In the genomic region with DNA sequence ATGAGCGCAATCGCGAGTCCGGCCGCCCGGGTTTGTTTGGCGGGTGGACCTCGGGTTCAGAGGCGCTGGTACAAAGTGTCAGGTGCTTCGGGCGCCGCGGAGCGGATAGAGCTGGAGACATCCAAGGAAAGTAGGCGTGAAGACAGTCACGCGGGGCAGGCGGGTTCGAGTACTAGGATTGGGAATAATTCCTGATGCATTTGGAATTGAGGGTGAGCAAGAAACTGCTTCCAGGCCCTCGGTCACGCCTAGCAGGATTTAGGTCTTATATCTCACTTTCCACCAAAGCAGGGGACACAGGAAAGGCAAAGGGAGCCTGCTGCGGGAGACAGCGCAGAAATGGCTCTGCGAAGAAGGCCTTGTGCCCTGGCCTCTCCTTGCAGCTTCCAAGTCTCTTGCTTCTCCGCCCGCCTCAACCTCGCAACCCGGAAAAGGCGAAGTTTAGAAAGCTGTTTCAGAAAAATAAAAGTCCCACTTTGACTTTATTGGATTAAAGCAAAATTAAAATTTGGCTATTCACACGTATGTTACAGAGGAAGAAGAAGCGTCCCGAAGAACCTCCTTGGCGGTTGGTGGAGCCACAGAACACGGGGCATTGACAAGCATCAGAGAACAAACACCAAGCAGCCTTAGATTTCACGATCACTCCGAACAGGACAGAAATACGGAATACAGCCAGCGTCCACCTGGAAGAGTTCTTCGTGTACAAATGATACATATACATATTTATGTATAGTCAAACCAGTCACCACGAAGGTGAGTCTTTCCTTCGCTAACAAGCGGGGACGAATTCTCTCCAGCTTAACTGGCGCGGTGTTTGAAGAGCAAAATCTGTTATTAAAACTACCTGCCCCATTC, we compare ENCODE assay signal across 9 mouse cellular contexts. TPM values are rescaled to one million over a fixed set of nuclear protein-coding genes. Genes with fewer than 3 reads are reported as not detected.
DNase-seq lines count a peak whose midpoint lies in the region; ATAC-seq and TF ChIP-seq lines count a peak whose summit lies in the region.
"Had no signal": no experiment of that assay in that cellular context is flagged by ENCODE, and none has a peak within 500 bp of the region (broad histone marks: within the 10 kb centered on the region; RNA-seq: fewer than 3 reads in every experiment).

No protein-coding gene starts in this region.

- H3K9ac ChIP-seq in kidney, embryonic 16.5 days (replicated peaks; ENCODE audit: low read length): no peak overlapping the region
- H3K9ac ChIP-seq in hindbrain, embryonic 16.5 days (ENCODE audit: low read depth, low read length): peak overlapping the region; percentile 75
- H3K9ac ChIP-seq: liver, embryonic 13.5 days had no signal

- no peak overlapping the region; the same call in 1 of the 2 replicates for H3K4me3 ChIP-seq in kidney, embryonic 16.5 days (ENCODE audit: low read length)
- peak overlapping the region; percentile 69 for H3K4me3 ChIP-seq in embryonic facial prominence, embryonic 10.5 days
- peak overlapping the region; percentile 76 for H3K4me3 ChIP-seq in hindbrain, embryonic 16.5 days (ENCODE audit: low read length)
- H3K4me3 ChIP-seq in layer of hippocampus, adult 2 months: no peak overlapping the region
- H3K4me3 ChIP-seq: liver, embryonic 13.5 days had no signal

- no peak overlapping the region for H3K4me2 ChIP-seq in kidney, embryonic 16.5 days (replicated peaks; ENCODE audit: low read depth, low read length)
- peak overlapping the region; percentile 94 for H3K4me2 ChIP-seq in hindbrain, embryonic 16.5 days (ENCODE audit: low read length)
- H3K4me2 ChIP-seq: liver, embryonic 13.5 days had no signal

- H3K27me3 ChIP-seq in kidney, embryonic 16.5 days (ENCODE audit: insufficient read depth, low read length): peaks cover 94% of the 10 kb centered on the region
- H3K27me3 ChIP-seq in embryonic facial prominence, embryonic 10.5 days (replicated peaks; ENCODE audit: low read depth, poor library complexity, severe bottlenecking): peaks cover 97% of the 10 kb centered on the region
- H3K27me3 ChIP-seq in hindbrain, embryonic 16.5 days (replicated peaks; ENCODE audit: control insufficient read depth, insufficient read depth, low read length): peaks cover 22% of the 10 kb centered on the region

- H3K9me3 ChIP-seq in kidney, embryonic 16.5 days (ENCODE audit: low read length): no peaks in the 10 kb centered on the region
- no peaks in the 10 kb centered on the region for H3K9me3 ChIP-seq in embryonic facial prominence, embryonic 10.5 days
- H3K9me3 ChIP-seq in hindbrain, embryonic 16.5 days (ENCODE audit: control insufficient read depth, low read length): no peaks in the 10 kb centered on the region
- H3K9me3 ChIP-seq: liver, embryonic 13.5 days had no signal

- no peak overlapping the region for H3K27ac ChIP-seq in kidney, embryonic 16.5 days (ENCODE audit: low read length)
- H3K27ac ChIP-seq in embryonic facial prominence, embryonic 10.5 days (replicated peaks): no peak overlapping the region
- peak overlapping the region; percentile 34; the same call in 1 of the 2 replicates for H3K27ac ChIP-seq in hindbrain, embryonic 16.5 days (ENCODE audit: low read depth, low read length)
- H3K27ac ChIP-seq in layer of hippocampus, adult 2 months: no peak overlapping the region
- H3K27ac ChIP-seq: liver, embryonic 13.5 days had no signal

- WGBS in kidney, embryonic 16.5 days: 2% methylated on average over 45 of the region's 45 CpGs
- 2% methylated on average over 45 of the region's 45 CpGs for WGBS in embryonic facial prominence, embryonic 10.5 days
- WGBS in hindbrain, embryonic 16.5 days: 9% methylated on average over 45 of the region's 45 CpGs

- DNase-seq in kidney, adult 9 months: peak; percentile 8
- peak; percentile 54 for DNase-seq in embryonic facial prominence, embryonic 10.5 days (ENCODE audit: low spot score)
- peak; percentile 53 for DNase-seq in neural tube, embryonic 10.5 days (ENCODE audit: extremely low spot score, low spot score)
- no peak for DNase-seq in left cerebral cortex, postnatal 36 days (ENCODE audit: low spot score in 2 of 2)
- DNase-seq in layer of hippocampus, adult 2 months (ENCODE audit: low spot score in 2 of 2): no peak
- DNase-seq in right cerebral cortex, postnatal 36 days (ENCODE audit: low spot score in 2 of 2): no peak
- DNase-seq: liver, embryonic 13.5 days had no signal

- peaks cover 25% of the 10 kb centered on the region for H3K4me1 ChIP-seq in kidney, embryonic 16.5 days (ENCODE audit: insufficient read depth, low read length)
- H3K4me1 ChIP-seq in embryonic facial prominence, embryonic 10.5 days: peaks cover 56% of the 10 kb centered on the region
- H3K4me1 ChIP-seq in hindbrain, embryonic 16.5 days (ENCODE audit: control insufficient read depth, insufficient read depth, low read depth, low read length): peaks cover 32% of the 10 kb centered on the region

- no peak for ATAC-seq in kidney, embryonic 16.5 days (ENCODE audit: low FRiP score, low TSS enrichment)
- no peak for ATAC-seq in hindbrain, embryonic 16.5 days

- no peaks in the 10 kb centered on the region for H3K36me3 ChIP-seq in kidney, embryonic 16.5 days (ENCODE audit: insufficient read depth, low read length)
- no peaks in the 10 kb centered on the region for H3K36me3 ChIP-seq in embryonic facial prominence, embryonic 10.5 days (replicated peaks)
- H3K36me3 ChIP-seq in hindbrain, embryonic 16.5 days (ENCODE audit: control insufficient read depth, insufficient read depth, low read length): no peaks in the 10 kb centered on the region
- H3K36me3 ChIP-seq: liver, embryonic 13.5 days had no signal

- TF ChIP-seq CTCF in layer of hippocampus, adult 2 months (conservative IDR thresholded peaks at IDR 0.05): no peak

- intact Hi-C loops in left cerebral cortex, postnatal 36 days (cut with DNase I): no loop called here

RNA-seq across cellular contexts. Expression of gene Cbln1, which starts 3.2 kb away (rescaled TPM):
- 0.06 TPM in 1 of 2 replicates, not detected in the other for polyA plus RNA-seq in kidney, embryonic 16.5 days (2015; fragmentation: Nextera tagmentation; extraction: Ambion mirVana)
- 0.95 and 1.1 TPM in 2 replicates for polyA plus RNA-seq in embryonic facial prominence, embryonic 10.5 days (2016; fragmentation: Nextera tagmentation; extraction: Ambion mirVana)
- polyA plus RNA-seq in hindbrain, embryonic 16.5 days (2015; fragmentation: Nextera tagmentation; extraction: Ambion mirVana): 30.4 and 34.9 TPM in 2 replicates
- 10 to 100 TPM in 1 of 2 experiments, 1 to 10 TPM in 1; 9.1 to 15.9 TPM for total RNA-seq in left cerebral cortex, postnatal 36 days (2021)
- 1 to 10 TPM; 4.1 to 5.1 TPM for total RNA-seq in layer of hippocampus, adult 2 months (2021)

Comparison
In these comparisons a context has a peak if more than half of its experiments do, and no peak if none do; other contexts are left out.
1. DNase-seq: peak in kidney, adult 9 months (single experiment), embryonic facial prominence, embryonic 10.5 days (single experiment) and neural tube, embryonic 10.5 days (single experiment); none in left cerebral cortex, postnatal 36 days (0 of 2), layer of hippocampus, adult 2 months (0 of 2) and right cerebral cortex, postnatal 36 days (0 of 2).
2. H3K4me3 ChIP-seq: peak in embryonic facial prominence, embryonic 10.5 days (single experiment) and hindbrain, embryonic 16.5 days (single experiment); none in kidney, embryonic 16.5 days (single experiment) and layer of hippocampus, adult 2 months (single experiment).
3. RNA of gene Cbln1, which starts 3.2 kb away (polyA plus RNA-seq): 30.4 to 34.9 TPM in hindbrain, embryonic 16.5 days; 0.95 to 1.1 TPM in embryonic facial prominence, embryonic 10.5 days and 0.06 TPM in kidney, embryonic 16.5 days; every median in the first group is over 10 times any median in the second.